Mouse (Mus musculus) frontal cortex, postnatal 36 days (tissue): ENCODE measurements at regions not wholly inside any gene's neighbourhood (a gene's known extent, or its start where the extent isn't known, plus 50 kb on each side); places are given as distances from the start of the nearest gene placed in this dataset.

ENCODE experiments used
- DNase-seq, 2 experiments: peaks; one replicate each; pipeline ENCODE4 v3.0.0; 2022; ENCODE audit warnings: low spot score in 2 of 2

- no peak for DNase-seq
Measured at GRCm38 (mm10) chr13:69429596-69429995, 104.0 kb upstream of the Nsun2 start.

GRCm38 (mm10) chr13:69433461-69434323 is 99.9 kb upstream of the Nsun2 start:
- no peak for DNase-seq

- DNase-seq, result no peak
Measured at GRCm38 (mm10) chr13:69439486-69439885, 94.1 kb upstream of the Nsun2 start.

DNA sequence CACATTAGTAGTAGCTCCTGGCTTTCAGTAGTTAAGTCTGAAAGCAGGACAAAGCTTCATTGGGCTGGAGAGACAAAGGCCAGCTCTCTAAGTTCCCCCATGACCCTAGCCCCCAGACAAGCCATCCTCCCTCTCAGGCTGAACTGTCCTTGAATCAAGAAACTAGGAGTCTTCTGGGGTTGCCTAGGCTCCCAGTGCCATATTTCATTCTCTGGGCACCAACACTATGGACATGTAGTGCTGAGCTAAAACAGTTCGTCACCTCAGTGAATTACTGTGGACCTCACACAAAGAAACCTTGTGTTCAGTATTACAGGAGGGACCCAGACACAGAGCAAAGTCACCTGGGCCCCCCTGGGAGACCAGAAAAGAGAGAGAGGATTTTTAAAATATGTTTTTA is 91.7 kb upstream of the Nsun2 start:
- no peak for DNase-seq

DNA sequence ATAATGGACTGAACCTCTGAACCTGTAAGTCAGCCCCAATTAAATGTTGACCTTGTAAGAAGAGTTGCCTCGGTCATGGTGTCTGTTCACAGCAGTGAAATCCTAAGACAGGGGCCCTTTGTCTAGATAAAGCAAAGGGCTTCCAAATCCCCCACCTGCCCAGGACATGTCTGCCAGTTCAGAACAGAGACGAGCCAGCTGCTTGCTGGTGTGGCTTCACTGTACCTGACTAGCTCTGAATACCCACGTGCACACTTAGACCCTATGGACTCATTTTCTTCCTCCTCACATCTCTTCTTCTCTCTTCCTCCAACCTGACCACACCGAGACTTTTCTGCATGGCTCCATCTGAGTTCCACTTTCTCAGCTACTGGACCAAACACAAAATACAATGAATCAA is 87.9 kb upstream of the Nsun2 start:
- no peak for DNase-seq
